Mouse (Mus musculus) lung, embryonic 16.5 days (tissue): ENCODE measurements at regions not wholly inside any gene's neighbourhood (a gene's known extent, or its start where the extent isn't known, plus 50 kb on each side); places are given as distances from the start of the nearest gene placed in this dataset.

Experiments used
- ATAC-seq: fragments of 200-750 bp; cut with Nextera tagmentation; 2 replicates; pipeline ENCODE4 v1.8.0; 2017; ENCODE audit warnings: low read depth, mild to moderate bottlenecking, moderate library complexity
- H3K27ac ChIP-seq: fragments of 300-500 bp; sonication (generic); 2 replicates; pipeline ENCODE4 v1.5.1; 2014; ENCODE audit warnings: mild to moderate bottlenecking, control low read depth, low read length
- H3K27me3 ChIP-seq: fragments of 300-500 bp; sonication (generic); 2 replicates; pipeline ENCODE4 v1.6.1; 2014; ENCODE audit warnings: low read depth, low read length, mixed read lengths; ENCODE audit not compliant: control insufficient read depth, insufficient read depth
- H3K36me3 ChIP-seq: fragments of 300-500 bp; sonication (generic); 2 replicates; pipeline ENCODE4 v1.6.1; 2014; ENCODE audit warnings: low read length; ENCODE audit not compliant: control insufficient read depth, insufficient read depth
- H3K4me1 ChIP-seq: fragments of 300-500 bp; sonication (generic); replicated peaks from 2 replicates; pipeline ENCODE4 v1.6.1; 2014; ENCODE audit warnings: low read length, mixed read lengths; ENCODE audit not compliant: control insufficient read depth, insufficient read depth
- H3K4me2 ChIP-seq: fragments of 300-500 bp; sonication (generic); 2 replicates; pipeline ENCODE4 v1.6.1; 2014; ENCODE audit warnings: low read depth, low read length, control low read depth
- H3K4me3 ChIP-seq: fragments of 300-500 bp; sonication (generic); 2 replicates; pipeline ENCODE4 v1.5.1; 2014; ENCODE audit warnings: mild to moderate bottlenecking, low read length, control low read depth
- H3K9ac ChIP-seq: fragments of 300-500 bp; sonication (generic); 2 replicates; pipeline ENCODE4 v1.6.1; 2014; ENCODE audit warnings: low read length, control low read depth
- H3K9me3 ChIP-seq: fragments of 300-500 bp; sonication (generic); 2 replicates; pipeline ENCODE4 v1.6.1; 2016; ENCODE audit warnings: low read length; ENCODE audit not compliant: control insufficient read depth
- WGBS: fragments of 180-500 bp; shearing (Covaris S2); extraction: QIAGEN DNeasy Blood & Tissue Kit; methylation state at CpG from one replicate; pipeline ENCODE4 v1.1.7; 2014; 5-methylcytosine and 5-hydroxymethylcytosine counted together

GRCm38 (mm10) chr8:10882381-10882780, 125.9 kb downstream of the Irs2 start:
- no peak overlapping the region for H3K9ac ChIP-seq
- no peaks in the 10 kb centered on the region for H3K36me3 ChIP-seq
- H3K4me2 ChIP-seq, result no peak overlapping the region
- 42% methylated on average over 5 of the region's 5 CpGs for WGBS
- no peaks in the 10 kb centered on the region for H3K9me3 ChIP-seq
- no peak for ATAC-seq
- no peak overlapping the region for H3K27ac ChIP-seq
- H3K4me1 ChIP-seq, result no peaks in the 10 kb centered on the region
- no peak overlapping the region for H3K4me3 ChIP-seq
- H3K27me3 ChIP-seq, result no peaks in the 10 kb centered on the region; the same call in 1 of the 2 replicates

GRCm38 (mm10) chr8:10879883-10880282, 128.4 kb downstream of the Irs2 start:
- 60% methylated on average over 6 of the region's 6 CpGs for WGBS
- Histone ChIP-seq H3K36me3 (no peaks in the 10 kb centered on the region), H3K27ac (no peak overlapping the region), H3K9ac (no peak overlapping the region), H3K4me1 (no peaks in the 10 kb centered on the region), H3K27me3 (no peaks in the 10 kb centered on the region; the same call in 1 of the 2 replicates), H3K9me3 (no peaks in the 10 kb centered on the region), H3K4me2 (no peak overlapping the region), H3K4me3 (no peak overlapping the region)
- ATAC-seq, result no peak

GRCm38 (mm10) chr8:10879049-10879847, 129.0 kb downstream of the Irs2 start:
- H3K27me3 ChIP-seq, result no peaks in the 10 kb centered on the region; the same call in 1 of the 2 replicates
- H3K4me1 ChIP-seq, result no peaks in the 10 kb centered on the region
- WGBS, result 79% methylated on average over 10 of the region's 10 CpGs
- no peaks in the 10 kb centered on the region for H3K36me3 ChIP-seq
- H3K9me3 ChIP-seq, result no peaks in the 10 kb centered on the region
- ATAC-seq, result no peak
- no peak overlapping the region for H3K4me3 ChIP-seq
- no peak overlapping the region for H3K4me2 ChIP-seq
- no peak overlapping the region for H3K9ac ChIP-seq
- H3K27ac ChIP-seq, result no peak overlapping the region

- Histone ChIP-seq H3K4me3 (no peak overlapping the region), H3K27me3 (no peaks in the 10 kb centered on the region; the same call in 1 of the 2 replicates), H3K9ac (no peak overlapping the region), H3K36me3 (no peaks in the 10 kb centered on the region), H3K9me3 (no peaks in the 10 kb centered on the region), H3K4me2 (no peak overlapping the region), H3K4me1 (no peaks in the 10 kb centered on the region), H3K27ac (no peak overlapping the region)
- 80% methylated on average over 4 of the region's 4 CpGs for WGBS
- ATAC-seq, result no peak
Measured at GRCm38 (mm10) chr8:10878371-10878770, 129.9 kb downstream of the Irs2 start.

GRCm38 (mm10) chr8:10875170-10875569, 133.1 kb downstream of the Irs2 start:
- Histone ChIP-seq H3K9ac (no peak overlapping the region), H3K4me2 (no peak overlapping the region), H3K4me3 (no peak overlapping the region), H3K27me3 (no peaks in the 10 kb centered on the region; the same call in 1 of the 2 replicates), H3K27ac (no peak overlapping the region), H3K9me3 (no peaks in the 10 kb centered on the region), H3K36me3 (no peaks in the 10 kb centered on the region), H3K4me1 (no peaks in the 10 kb centered on the region)
- 71% methylated on average over 6 of the region's 6 CpGs for WGBS
- ATAC-seq, result no peak

GRCm38 (mm10) chr8:10871451-10871850, 136.8 kb downstream of the Irs2 start:
- 62% methylated on average over 7 of the region's 7 CpGs for WGBS
- no peak overlapping the region for H3K4me2 ChIP-seq
- no peak overlapping the region for H3K4me3 ChIP-seq
- H3K27ac ChIP-seq, result no peak overlapping the region
- no peak for ATAC-seq
- H3K9me3 ChIP-seq, result no peaks in the 10 kb centered on the region
- no peaks in the 10 kb centered on the region for H3K4me1 ChIP-seq
- no peak overlapping the region for H3K9ac ChIP-seq
- H3K36me3 ChIP-seq, result no peaks in the 10 kb centered on the region
- H3K27me3 ChIP-seq, result no peaks in the 10 kb centered on the region

- Histone ChIP-seq H3K27me3 (no peaks in the 10 kb centered on the region), H3K4me1 (peaks cover 5% of the 10 kb centered on the region), H3K9me3 (no peaks in the 10 kb centered on the region), H3K36me3 (no peaks in the 10 kb centered on the region), H3K4me2 (no peak overlapping the region), H3K4me3 (no peak overlapping the region), H3K27ac (no peak overlapping the region), H3K9ac (no peak overlapping the region)
- ATAC-seq, result no peak
- 76% methylated on average over 13 of the region's 13 CpGs for WGBS
Measured at GRCm38 (mm10) chr8:10870423-10871055, 137.7 kb downstream of the Irs2 start.

GRCm38 (mm10) chr8:10869866-10870265, 138.4 kb downstream of the Irs2 start:
- H3K4me2 ChIP-seq, result no peak overlapping the region
- H3K4me3 ChIP-seq, result no peak overlapping the region
- H3K27ac ChIP-seq, result no peak overlapping the region
- 70% methylated on average over 10 of the region's 10 CpGs for WGBS
- no peaks in the 10 kb centered on the region for H3K36me3 ChIP-seq
- peaks cover 10% of the 10 kb centered on the region for H3K4me1 ChIP-seq
- H3K27me3 ChIP-seq, result no peaks in the 10 kb centered on the region
- no peak overlapping the region for H3K9ac ChIP-seq
- no peaks in the 10 kb centered on the region for H3K9me3 ChIP-seq
- ATAC-seq, result no peak

GRCm38 (mm10) chr8:10866696-10867395, 141.4 kb downstream of the Irs2 start:
- Histone ChIP-seq H3K4me3 (no peak overlapping the region), H3K27ac (no peak overlapping the region), H3K4me1 (peaks cover 10% of the 10 kb centered on the region), H3K4me2 (no peak overlapping the region), H3K9ac (no peak overlapping the region), H3K9me3 (no peaks in the 10 kb centered on the region), H3K36me3 (no peaks in the 10 kb centered on the region), H3K27me3 (no peaks in the 10 kb centered on the region)
- WGBS, result 43% methylated on average over 7 of the region's 7 CpGs
- ATAC-seq, result no peak
